Mouse (Mus musculus): ENCODE measurements around the gene Styx.
"Not testable (repeated sequence)": the region's sequence is repeated elsewhere in the genome, so short reads cannot be mapped to it uniquely, and the experiment has no call there.

The Styx gene

GRCm38 (mm10) chr14:45439387-45439786 is 88.5 kb downstream of the Styx start:
- DNase-seq, result no peak

DNA sequence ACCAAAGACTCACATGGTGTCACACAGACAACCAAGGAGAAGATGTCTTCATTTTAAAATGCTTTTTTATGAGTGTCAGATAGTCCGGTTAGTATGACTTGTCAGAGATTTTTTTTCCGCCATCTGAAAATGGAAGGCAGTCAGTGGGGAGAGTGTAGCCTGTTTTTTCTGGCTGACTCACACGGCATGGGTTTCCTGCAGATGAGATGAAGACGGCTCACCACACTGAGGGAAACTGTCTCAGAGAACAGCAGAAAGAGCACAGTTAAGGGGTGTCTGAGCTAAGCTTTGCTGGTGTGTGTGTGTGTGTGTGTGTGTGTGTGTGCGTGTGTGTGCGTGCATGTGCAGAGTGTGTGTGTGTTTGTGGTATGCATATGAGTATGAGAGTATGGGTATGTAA is 90.4 kb downstream of the Styx start:
- no peak for DNase-seq

GRCm38 (mm10) chr14:45442781-45443560 is 92.1 kb downstream of the Styx start:
- DNase-seq, result no peak

DNA sequence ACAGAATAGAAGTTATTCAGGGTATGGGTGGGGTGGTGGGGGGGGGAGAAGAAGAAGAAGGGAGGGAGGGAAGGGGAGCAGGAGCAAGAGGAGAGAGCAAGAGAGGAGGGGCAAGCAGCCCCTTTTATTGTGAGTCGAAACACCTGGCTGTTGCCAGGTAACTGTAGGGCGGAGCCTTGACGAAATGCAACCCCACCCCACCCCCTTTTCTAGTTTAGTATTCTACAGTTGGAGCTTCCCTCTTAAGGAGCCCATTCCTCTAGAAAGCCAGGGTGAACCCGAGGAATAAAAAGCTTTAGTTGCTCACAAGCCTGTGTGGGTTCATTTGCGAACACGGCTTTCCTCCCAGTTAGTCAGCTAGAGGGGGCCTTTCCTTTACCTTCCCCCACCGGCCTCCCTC is 94.0 kb downstream of the Styx start:
- DNase-seq, result no peak

GRCm38 (mm10) chr14:45445445-45445844 is 94.6 kb downstream of the Styx start:
- DNase-seq, result no peak

- DNase-seq, result no peak
These were observed 95.9 kb downstream of the Styx start for GRCm38 (mm10) chr14:45446777-45447176.

DNA sequence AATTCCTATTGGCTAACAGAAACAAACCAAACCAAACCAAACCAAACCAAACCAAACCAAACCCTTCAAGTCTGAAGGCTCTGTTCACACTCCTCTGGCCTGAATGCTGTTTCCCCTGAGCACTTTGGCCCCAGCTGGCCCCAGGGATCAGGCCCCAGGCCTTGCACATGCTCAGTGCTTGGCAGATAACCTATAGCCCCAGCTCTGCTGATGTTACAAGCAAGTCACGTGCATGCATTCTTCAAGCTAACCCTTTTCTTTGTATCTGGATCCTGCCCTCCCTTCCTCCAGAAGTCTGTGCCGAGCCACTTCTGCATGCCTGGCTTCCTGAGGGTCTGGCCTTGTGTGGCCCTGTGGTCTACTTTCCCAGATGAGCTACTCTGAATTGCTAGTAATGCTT is 100.2 kb downstream of the Styx start:
- DNase-seq, result no peak

DNA sequence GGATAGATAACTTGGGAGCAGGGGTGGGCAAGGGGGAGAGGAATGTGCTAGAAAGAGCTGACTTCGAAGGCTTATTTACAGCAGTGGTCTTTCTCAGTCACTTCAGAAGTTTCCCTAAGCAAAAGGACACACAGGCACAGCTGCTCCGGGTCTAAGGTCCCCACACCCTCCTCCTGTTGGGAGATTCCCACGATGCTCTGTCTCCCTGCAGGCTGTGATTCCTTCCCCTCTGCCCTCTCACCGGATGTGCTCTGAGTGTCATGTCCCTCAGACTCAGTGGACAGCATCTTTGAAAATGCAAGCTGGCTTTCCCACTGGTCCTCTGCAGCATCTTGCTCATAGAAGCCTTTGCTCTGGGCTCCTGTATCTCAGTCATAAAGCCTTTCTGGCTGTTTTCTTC is 101.3 kb downstream of the Styx start:
- peak in 1 of 2 experiments; percentile 49 for DNase-seq

- DNase-seq, result peak; percentile 79 to 88
These were observed 102.1 kb downstream of the Styx start for GRCm38 (mm10) chr14:45452861-45453512.

DNA sequence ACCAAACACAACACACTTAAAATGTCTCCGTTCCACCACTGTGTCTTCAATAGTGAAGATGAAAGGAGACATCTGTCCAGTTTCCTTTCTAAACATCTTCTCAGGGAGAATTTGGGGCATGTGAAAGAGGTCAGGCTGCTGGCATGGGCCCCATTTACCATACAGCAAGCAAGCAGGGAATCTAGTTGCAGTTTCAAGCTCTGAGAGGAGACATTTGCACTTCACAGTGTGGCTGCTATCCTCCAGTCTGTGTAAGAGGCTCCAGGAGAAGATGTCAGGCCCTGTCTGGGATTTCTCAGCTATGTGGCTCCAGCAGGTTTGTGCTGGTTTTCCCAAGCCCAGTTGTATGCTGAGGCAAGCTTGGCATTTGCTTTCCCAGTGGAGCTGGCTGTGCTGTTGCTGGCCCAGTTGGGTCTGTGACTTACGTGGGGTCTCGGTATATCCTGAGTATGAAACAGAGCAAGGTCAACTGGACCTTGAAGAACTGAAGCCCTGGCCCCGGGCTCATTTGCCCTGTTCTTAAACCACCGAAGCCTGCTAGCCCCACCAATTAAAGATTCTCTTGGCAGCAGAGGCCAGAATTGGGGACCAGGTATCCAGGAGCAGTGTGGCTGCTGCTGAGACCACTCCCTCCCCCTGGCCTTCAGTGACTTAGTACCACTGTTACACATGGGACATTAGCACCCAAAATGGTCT is 102.8 kb downstream of the Styx start:
- DNase-seq, result peak in 1 of 2 experiments; percentile 47

GRCm38 (mm10) chr14:45455651-45456501 is 105.0 kb downstream of the Styx start:
- DNase-seq, result no peak

GRCm38 (mm10) chr14:45456502-45456846 is 105.6 kb downstream of the Styx start:
- peak in 1 of 2 experiments; percentile 51 for DNase-seq

GRCm38 (mm10) chr14:45457003-45457402 is 106.1 kb downstream of the Styx start:
- no peak for DNase-seq

DNA sequence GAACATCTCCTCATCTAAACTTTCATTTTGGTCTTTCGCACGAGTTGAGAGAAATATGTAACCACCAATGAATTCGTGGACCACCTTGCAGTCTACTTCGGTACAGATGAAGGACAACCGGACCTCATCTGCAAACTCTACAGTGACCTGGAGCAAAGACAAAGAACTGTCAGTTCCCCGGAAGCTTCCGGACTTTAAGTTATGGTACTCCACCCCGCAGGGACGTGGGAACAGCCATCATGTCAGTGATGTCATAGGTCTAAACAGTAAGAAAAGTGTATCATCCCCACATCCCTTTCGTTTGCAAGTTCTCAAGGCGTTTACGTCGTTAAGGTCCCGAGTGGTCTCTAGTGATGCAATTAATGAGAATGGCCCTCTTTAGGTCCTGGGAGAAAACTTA is 109.0 kb downstream of the Styx start:
- no peak for DNase-seq

DNA sequence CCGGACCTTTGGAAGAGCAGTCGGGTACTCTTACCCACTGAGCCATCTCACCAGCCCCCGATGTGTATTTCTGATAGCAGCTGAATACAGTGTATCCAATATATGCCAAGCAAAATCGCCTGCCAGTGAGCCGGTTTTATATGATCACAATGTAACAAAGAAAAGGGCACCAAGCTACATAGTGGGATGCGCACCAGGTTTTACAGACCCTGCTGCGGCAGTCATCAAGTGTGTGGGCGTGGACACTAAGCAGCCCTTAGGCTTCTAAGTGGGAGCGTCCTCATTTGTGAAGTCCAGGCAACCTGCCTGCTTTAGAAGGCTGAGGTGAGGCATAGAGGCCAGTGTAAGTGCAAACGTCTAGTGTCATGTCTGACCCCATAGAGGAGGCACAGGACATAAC is 109.6 kb downstream of the Styx start:
- DNase-seq, result no peak

DNA sequence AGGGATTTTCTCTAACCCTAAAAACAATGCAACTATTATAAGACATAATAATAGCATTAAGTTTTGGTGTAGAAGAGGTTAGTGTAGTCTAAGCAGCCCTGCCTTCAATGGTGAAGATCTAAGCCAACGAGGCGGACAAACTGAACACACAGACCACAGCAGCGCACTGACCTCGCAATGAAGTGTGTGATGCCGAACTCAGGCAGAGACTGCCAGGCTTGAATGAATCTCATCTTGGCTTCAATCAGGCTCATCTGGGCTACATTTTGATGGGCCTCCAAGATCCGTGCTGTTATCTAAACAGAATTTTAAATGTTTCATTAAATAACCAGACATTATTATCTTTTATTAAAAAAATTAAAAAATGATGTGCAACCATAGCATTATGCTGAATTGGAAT is 111.1 kb downstream of the Styx start:
- no peak for DNase-seq

DNA sequence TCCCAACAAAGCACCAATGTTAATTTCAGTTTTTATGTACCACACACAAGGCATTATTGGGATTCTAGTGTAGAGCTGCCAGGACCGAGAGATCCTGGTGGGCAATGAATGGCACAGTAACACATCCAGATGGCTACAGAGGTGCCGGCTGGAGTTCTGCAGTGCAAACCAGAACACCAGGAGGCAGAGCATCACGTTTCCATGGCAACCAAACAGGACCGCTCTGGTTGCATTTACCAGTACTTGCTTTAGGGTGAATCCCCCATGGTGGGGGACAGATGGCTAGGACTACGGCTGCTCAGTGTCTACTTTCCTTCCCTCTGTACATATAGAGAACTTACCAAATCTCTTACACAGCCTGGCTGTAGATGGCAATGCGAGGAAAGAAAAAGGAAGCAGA is 111.5 kb downstream of the Styx start:
- no peak for DNase-seq

GRCm38 (mm10) chr14:45462875-45463475 is 112.1 kb downstream of the Styx start:
- DNase-seq, result no peak

GRCm38 (mm10) chr14:45463599-45463998 is 112.7 kb downstream of the Styx start:
- peak; percentile 75 to 81 for DNase-seq

DNA sequence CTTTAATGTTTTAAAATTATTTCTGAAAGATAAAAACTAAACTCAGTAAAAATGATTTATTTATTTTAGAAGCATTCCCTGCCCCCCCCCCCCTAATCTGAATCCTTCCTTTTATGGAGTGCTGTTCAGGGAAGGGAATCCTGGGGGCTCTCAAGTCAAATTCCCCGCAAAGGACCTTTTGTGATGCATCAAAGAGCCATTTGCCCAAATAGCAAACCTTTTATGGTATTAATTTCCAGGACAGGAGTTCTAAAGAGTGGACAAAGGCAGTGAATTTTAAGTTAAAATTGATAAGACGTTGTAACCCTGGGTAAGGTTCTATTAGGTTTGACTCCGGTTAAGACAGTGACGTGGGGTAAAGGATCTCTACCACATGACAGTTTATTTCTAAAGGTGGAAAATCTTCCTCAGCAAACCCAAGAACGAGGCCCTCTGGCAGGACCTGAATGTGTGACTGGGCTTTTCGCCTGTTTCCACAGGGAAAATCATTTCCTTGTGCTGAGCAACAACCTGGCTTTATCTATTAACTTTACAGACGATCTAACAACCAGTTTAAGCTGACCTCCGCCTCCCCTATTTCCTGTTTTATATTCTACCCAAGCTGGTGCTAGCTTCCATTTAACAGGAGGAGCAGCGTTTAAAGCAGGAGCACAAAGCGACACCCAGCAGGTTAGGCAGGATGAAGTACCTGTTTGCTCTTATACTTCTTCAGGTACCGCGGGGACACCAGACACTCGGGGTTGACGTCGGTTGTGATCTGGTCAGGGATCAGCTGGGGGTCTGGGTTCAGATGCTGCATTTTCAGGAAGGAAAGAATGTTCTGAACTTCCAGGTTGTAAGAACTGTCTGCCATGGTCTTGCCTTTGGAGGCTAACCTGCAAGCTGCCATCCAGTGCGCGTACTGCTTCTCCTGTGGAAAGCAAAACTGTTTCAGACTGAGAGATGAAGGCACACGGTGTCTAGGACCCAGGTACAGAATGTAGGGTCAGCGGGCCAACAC is 113.4 kb downstream of the Styx start:
- DNase-seq, result no peak

GRCm38 (mm10) chr14:45466371-45466770 is 115.5 kb downstream of the Styx start:
- DNase-seq, result not testable (repeated sequence)
